Mouse (Mus musculus): Measurements from ENCODE around the gene Alg3.

GRCm38 (mm10) chr16:20657661-20658060 is 46.1 kb upstream of the Alg3 start:
- TF ChIP-seq SIN3A (IDR thresholded peaks at IDR 0.05; ENCODE audit: low read length): no peak
- TF ChIP-seq POLR2A (IDR thresholded peaks at IDR 0.05; ENCODE audit: low read depth, low read length): no peak
- TF ChIP-seq USF1 (IDR thresholded peaks at IDR 0.05; ENCODE audit: low read depth, low read length): no peak
- no peak for TF ChIP-seq EP300 (IDR thresholded peaks at IDR 0.05; ENCODE audit: low read length)
- no peak for TF ChIP-seq ETS1 (conservative IDR thresholded peaks at IDR 0.05; ENCODE audit: low read depth, low read length)
- no peak for TF ChIP-seq JUND (conservative IDR thresholded peaks at IDR 0.05; ENCODE audit: low read depth, low read length)
- TF ChIP-seq CTCF (conservative IDR thresholded peaks at IDR 0.05 in 1 of 2, IDR thresholded peaks at IDR 0.05 in 1 of 2; ENCODE audit: low read depth in 2 of 2, low read length in 2 of 2): no peak
- no peak for TF ChIP-seq ZNF384 (IDR thresholded peaks at IDR 0.05; ENCODE audit: low read depth, low read length)
- TF ChIP-seq NELFE (IDR thresholded peaks at IDR 0.05; ENCODE audit: low read depth, low read length): no peak
- TF ChIP-seq TCF12 (IDR thresholded peaks at IDR 0.05; ENCODE audit: low read depth, low read length): no peak
- TF ChIP-seq IRF4 (IDR thresholded peaks at IDR 0.05; ENCODE audit: low read depth, low read length): no peak

Measured in CH12.LX (cell line).